9 mouse cellular contexts compared by ENCODE assay signal in genomic region chr16:31233167-31233498, GRCm38 (mm10). TPM values are rescaled to one million over a fixed set of nuclear protein-coding genes. Genes with fewer than 3 reads are reported as not detected.
DNase-seq lines count a peak whose midpoint lies in the region; ATAC-seq and TF ChIP-seq lines count a peak whose summit lies in the region.
"Had no signal": no experiment of that assay in that cellular context is flagged by ENCODE, and none has a peak within 500 bp of the region (broad histone marks: within the 10 kb centered on the region; RNA-seq: fewer than 3 reads in every experiment).

No protein-coding gene starts in this region.

- peak overlapping the region; percentile 22; the same call in 1 of the 2 replicates for H3K4me3 ChIP-seq in hindbrain, embryonic 10.5 days
- no peak overlapping the region for H3K4me3 ChIP-seq in hindbrain, embryonic 11.5 days (ENCODE audit: low read depth, low read length)
- H3K4me3 ChIP-seq in bone marrow macrophage, adult 2 months (ENCODE audit: insufficient read depth, low read length) = peak overlapping the region; percentile 53
- H3K4me3 ChIP-seq in heart, embryonic 16.5 days (ENCODE audit: low read length) = peak overlapping the region; percentile 45
- H3K4me3 ChIP-seq in liver, embryonic 16.5 days (ENCODE audit: low read depth, low read length) = no peak overlapping the region; the same call in 1 of the 2 replicates

- 0 out of 2 replicates have a peak, but pooled peaks cover 9% of the 10 kb centered on the region for H3K27me3 ChIP-seq in hindbrain, embryonic 10.5 days (ENCODE audit: insufficient read depth, poor library complexity, severe bottlenecking)
- H3K27me3 ChIP-seq in hindbrain, embryonic 11.5 days (ENCODE audit: control insufficient read depth, insufficient read depth, low read length) = no peaks in the 10 kb centered on the region
- no peaks in the 10 kb centered on the region for H3K27me3 ChIP-seq in heart, embryonic 16.5 days (ENCODE audit: control insufficient read depth, insufficient read depth, low read length)
- no peaks in the 10 kb centered on the region for H3K27me3 ChIP-seq in liver, embryonic 16.5 days (ENCODE audit: control insufficient read depth, insufficient read depth, low read depth, low read length)

- 46% methylated on average over 4 of the region's 4 CpGs for WGBS in hindbrain, embryonic 10.5 days
- 39% methylated on average over 4 of the region's 4 CpGs for WGBS in hindbrain, embryonic 11.5 days
- 13% methylated on average over 4 of the region's 4 CpGs for WGBS in heart, embryonic 16.5 days
- WGBS in liver, embryonic 16.5 days (ENCODE audit: insufficient replicate concordance) = 13% methylated on average over 4 of the region's 4 CpGs

- H3K36me3 ChIP-seq in hindbrain, embryonic 10.5 days = no peaks in the 10 kb centered on the region
- H3K36me3 ChIP-seq in hindbrain, embryonic 11.5 days (ENCODE audit: control insufficient read depth, insufficient read depth, low read length) = no peaks in the 10 kb centered on the region
- no peaks in the 10 kb centered on the region for H3K36me3 ChIP-seq in heart, embryonic 16.5 days (ENCODE audit: control insufficient read depth, insufficient read depth)
- H3K36me3 ChIP-seq in liver, embryonic 16.5 days (ENCODE audit: control insufficient read depth, insufficient read depth) = no peaks in the 10 kb centered on the region
- H3K36me3 ChIP-seq: G1E had no signal

- no peak for TF ChIP-seq CTCF in bone marrow macrophage, adult 2 months (IDR thresholded peaks at IDR 0.05; ENCODE audit: low read depth, low read length)

- H3K9me3 ChIP-seq in hindbrain, embryonic 10.5 days = no peaks in the 10 kb centered on the region
- H3K9me3 ChIP-seq in hindbrain, embryonic 11.5 days (ENCODE audit: control insufficient read depth, low read length) = no peaks in the 10 kb centered on the region
- no peaks in the 10 kb centered on the region for H3K9me3 ChIP-seq in heart, embryonic 16.5 days (replicated peaks; ENCODE audit: control insufficient read depth, low read length)
- no peaks in the 10 kb centered on the region for H3K9me3 ChIP-seq in liver, embryonic 16.5 days (replicated peaks; ENCODE audit: control insufficient read depth, low read length)
- H3K9me3 ChIP-seq: G1E had no signal

- TF ChIP-seq POLR2A in bone marrow macrophage, adult 2 months (IDR thresholded peaks at IDR 0.05; ENCODE audit: borderline replicate concordance, low read depth, low read length) = no peak

- ATAC-seq in hindbrain, embryonic 11.5 days (ENCODE audit: low FRiP score) = no peak
- ATAC-seq in heart, embryonic 16.5 days (replicated peaks; ENCODE audit: extremely low read depth, insufficient read depth, low FRiP score) = no peak
- ATAC-seq in liver, embryonic 16.5 days (ENCODE audit: low read depth) = no peak

- no peak overlapping the region for H3K4me2 ChIP-seq in hindbrain, embryonic 11.5 days (replicated peaks; ENCODE audit: low read depth, low read length)
- peak overlapping the region; percentile 67 for H3K4me2 ChIP-seq in heart, embryonic 16.5 days (ENCODE audit: low read depth, low read length)
- H3K4me2 ChIP-seq in liver, embryonic 16.5 days (ENCODE audit: low read depth, low read length) = peak overlapping the region; percentile 46

- peaks cover 33% of the 10 kb centered on the region for H3K4me1 ChIP-seq in hindbrain, embryonic 10.5 days (replicated peaks)
- H3K4me1 ChIP-seq in hindbrain, embryonic 11.5 days (replicated peaks; ENCODE audit: control insufficient read depth, insufficient read depth, low read length) = no peaks in the 10 kb centered on the region
- H3K4me1 ChIP-seq in bone marrow macrophage, adult 2 months (ENCODE audit: control insufficient read depth, insufficient read depth, low read length) = peaks cover 22% of the 10 kb centered on the region
- H3K4me1 ChIP-seq in heart, embryonic 16.5 days (ENCODE audit: control insufficient read depth, insufficient read depth, low read length) = peaks cover 15% of the 10 kb centered on the region
- peaks cover 3% of the 10 kb centered on the region for H3K4me1 ChIP-seq in liver, embryonic 16.5 days (ENCODE audit: control insufficient read depth, low read depth, low read length)

- no peak for DNase-seq in hindbrain, embryonic 10.5 days (ENCODE audit: low spot score)
- DNase-seq in hindbrain, embryonic 11.5 days (ENCODE audit: low spot score) = no peak
- DNase-seq in Muller cell, postnatal 12 days (ENCODE audit: inconsistent ontology term) = no peak
- no peak for DNase-seq in spleen, postnatal 14 days (ENCODE audit: low spot score in 2 of 2)
- DNase-seq in right cerebral cortex, postnatal 36 days (ENCODE audit: low spot score in 2 of 2) = no peak

- H3K27ac ChIP-seq in hindbrain, embryonic 10.5 days = no peak overlapping the region
- H3K27ac ChIP-seq in hindbrain, embryonic 11.5 days (ENCODE audit: low read depth, low read length) = no peak overlapping the region
- peak overlapping the region; percentile 90 for H3K27ac ChIP-seq in bone marrow macrophage, adult 2 months (ENCODE audit: insufficient read depth, low read depth, low read length)
- no peak overlapping the region for H3K27ac ChIP-seq in heart, embryonic 16.5 days (ENCODE audit: low read length)
- H3K27ac ChIP-seq in liver, embryonic 16.5 days (ENCODE audit: low read length) = no peak overlapping the region

- no peak overlapping the region for H3K9ac ChIP-seq in hindbrain, embryonic 11.5 days (ENCODE audit: low read depth, low read length)
- H3K9ac ChIP-seq in heart, embryonic 16.5 days (ENCODE audit: low read length) = no peak overlapping the region
- H3K9ac ChIP-seq in liver, embryonic 16.5 days (ENCODE audit: low read depth, low read length) = no peak overlapping the region

RNA-seq across cellular contexts. Expression of gene Acap2, which starts 32.1 kb away (rescaled TPM):
- 16.8 and 20.1 TPM in 2 replicates for polyA plus RNA-seq in hindbrain, embryonic 10.5 days (2016; fragmentation: Nextera tagmentation; extraction: Ambion mirVana)
- 22.9 and 23.4 TPM in 2 replicates for polyA plus RNA-seq in hindbrain, embryonic 11.5 days (2014; fragmentation: Nextera tagmentation; extraction: Ambion mirVana)
- polyA plus RNA-seq in bone marrow macrophage, adult 2 months (2012; ENCODE audit: insufficient read depth, insufficient read length, missing spikeins) = 55.2 and 62.9 TPM in 2 replicates
- polyA plus RNA-seq in heart, embryonic 16.5 days (2015; fragmentation: Nextera tagmentation; extraction: Ambion mirVana) = 10.6 and 12.8 TPM in 2 replicates
- 5.6 and 5.9 TPM in 2 replicates for polyA plus RNA-seq in liver, embryonic 16.5 days (2015; fragmentation: Nextera tagmentation; extraction: Ambion mirVana)

RNA-seq across cellular contexts. Expression of gene Ppp1r2, which starts 41.9 kb away (rescaled TPM):
- polyA plus RNA-seq in hindbrain, embryonic 10.5 days (2016; fragmentation: Nextera tagmentation; extraction: Ambion mirVana) = 99.2 and 99.9 TPM in 2 replicates
- 99.3 and 107 TPM in 2 replicates for polyA plus RNA-seq in hindbrain, embryonic 11.5 days (2014; fragmentation: Nextera tagmentation; extraction: Ambion mirVana)
- polyA plus RNA-seq in bone marrow macrophage, adult 2 months (2012; ENCODE audit: insufficient read depth, insufficient read length, missing spikeins) = 45.4 and 57.8 TPM in 2 replicates
- 101 and 120 TPM in 2 replicates for polyA plus RNA-seq in heart, embryonic 16.5 days (2015; fragmentation: Nextera tagmentation; extraction: Ambion mirVana)
- 34.2 and 34.5 TPM in 2 replicates for polyA plus RNA-seq in liver, embryonic 16.5 days (2015; fragmentation: Nextera tagmentation; extraction: Ambion mirVana)

Comparison
In these comparisons a context has a peak if more than half of its experiments do, and no peak if none do; other contexts are left out.
1. H3K4me3 ChIP-seq: peak in hindbrain, embryonic 10.5 days (single experiment), bone marrow macrophage, adult 2 months (single experiment) and heart, embryonic 16.5 days (single experiment); none in hindbrain, embryonic 11.5 days (single experiment) and liver, embryonic 16.5 days (single experiment).